Mouse (Mus musculus): ENCODE results near the gene Cyp2t4. TPM values are rescaled to one million over a fixed set of nuclear protein-coding genes. Genes with fewer than 3 reads are reported as not detected.

The Cyp2t4 gene
- total and polyA plus RNA-seq, 3 experiments: 0.28 TPM; not detected in 2

DNA sequence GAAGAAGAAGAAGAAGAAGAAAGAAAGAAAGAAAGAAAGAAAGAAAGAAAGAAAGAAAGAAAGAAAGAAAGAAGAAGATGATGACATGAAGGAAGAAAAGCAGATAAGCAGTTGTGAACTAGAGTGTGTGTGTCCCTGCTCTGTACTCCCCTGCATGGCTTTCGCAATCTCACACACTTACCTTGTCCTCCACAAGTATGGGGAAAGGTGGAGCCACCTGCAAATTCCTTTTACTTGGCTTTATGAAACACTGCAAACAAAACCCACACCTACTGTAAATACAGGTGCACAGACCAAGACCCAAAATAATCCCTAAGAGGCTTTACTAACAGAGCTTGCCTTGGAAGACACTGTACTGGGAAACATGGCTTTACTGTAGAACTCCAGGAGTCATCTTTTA is 42.5 kb upstream of the Cyp2t4 start:
- H3K4me1 ChIP-seq (ENCODE audit: control insufficient read depth in 1 of 2, insufficient read depth in 2 of 2, low read length in 2 of 2): no peaks in the 10 kb centered on the region
- no peak overlapping the region for H3K27ac ChIP-seq (ENCODE audit: control insufficient read depth, low read depth, low read length)
- H3K9ac ChIP-seq (ENCODE audit: control insufficient read depth, low read depth, low read length, poor library complexity, severe bottlenecking): no peak overlapping the region
- DNase-seq (ENCODE audit: low read depth, low spot score): no peak
- H3K36me3 ChIP-seq (ENCODE audit: control insufficient read depth in 1 of 2, insufficient read depth in 2 of 2, low read length in 2 of 2): no peaks in the 10 kb centered on the region
- H3K79me2 ChIP-seq (ENCODE audit: control insufficient read depth, insufficient read depth, low read length, poor library complexity): no peaks in the 10 kb centered on the region
- TF ChIP-seq RCOR1 (IDR thresholded peaks at IDR 0.05; ENCODE audit: low read depth, low read length) (no peak), ELF1 (IDR thresholded peaks at IDR 0.05; ENCODE audit: low read depth, low read length) (no peak), CTCF (IDR thresholded peaks at IDR 0.05 in 2 of 3, conservative IDR thresholded peaks at IDR 0.05 in 1 of 3; ENCODE audit: control insufficient read depth in 1 of 3, insufficient read depth in 1 of 3, low read depth in 2 of 3, low read length in 3 of 3, poor library complexity in 1 of 3, severe bottlenecking in 1 of 3) (no peak), ZNF384 (IDR thresholded peaks at IDR 0.05; ENCODE audit: low read depth, low read length) (no peak), POLR2AphosphoS5 (IDR thresholded peaks at IDR 0.05; ENCODE audit: borderline replicate concordance, low read depth, low read length) (no peak), ZKSCAN1 (IDR thresholded peaks at IDR 0.05; ENCODE audit: low read depth, low read length) (no peak)
- H3K4me3 ChIP-seq (ENCODE audit: control insufficient read depth in 1 of 2, insufficient read depth in 1 of 2, low read depth in 2 of 2, low read length in 2 of 2): no peak overlapping the region
- H3K9me3 ChIP-seq (replicated peaks; ENCODE audit: insufficient read depth, low read length): no peaks in the 10 kb centered on the region
- H3K27me3 ChIP-seq (ENCODE audit: control insufficient read depth in 1 of 2, insufficient read depth in 2 of 2, low read length in 2 of 2): no peaks in the 10 kb centered on the region; a peak in 1 of 4 replicates

DNA sequence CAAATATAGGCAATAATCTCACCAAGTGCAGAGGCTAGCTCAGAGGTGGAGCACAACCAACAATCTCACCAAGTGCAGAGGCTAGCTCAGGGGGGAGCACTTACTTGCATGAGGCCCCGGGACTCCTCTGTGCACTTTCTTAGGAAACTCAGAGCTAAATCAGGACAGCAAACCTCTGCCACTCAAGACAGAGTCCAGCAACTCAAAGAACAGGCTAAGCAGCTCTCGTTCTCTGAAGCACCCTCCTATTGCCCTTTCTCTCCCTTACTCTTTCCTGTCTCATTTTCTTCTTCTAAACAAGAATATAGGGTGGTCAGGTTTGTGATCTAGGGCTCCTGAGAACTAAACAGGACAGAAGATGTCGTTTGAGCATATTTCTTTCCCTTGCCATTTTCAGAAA is 41.5 kb upstream of the Cyp2t4 start:
- no peaks in the 10 kb centered on the region; a peak in 1 of 4 replicates for H3K27me3 ChIP-seq (ENCODE audit: control insufficient read depth in 1 of 2, insufficient read depth in 2 of 2, low read length in 2 of 2)
- DNase-seq (ENCODE audit: low read depth, low spot score): no peak
- no peak overlapping the region for H3K27ac ChIP-seq (ENCODE audit: control insufficient read depth, low read depth, low read length)
- H3K9me3 ChIP-seq (replicated peaks; ENCODE audit: insufficient read depth, low read length): no peaks in the 10 kb centered on the region
- no peaks in the 10 kb centered on the region for H3K4me1 ChIP-seq (ENCODE audit: control insufficient read depth in 1 of 2, insufficient read depth in 2 of 2, low read length in 2 of 2)
- H3K4me3 ChIP-seq (ENCODE audit: control insufficient read depth in 1 of 2, insufficient read depth in 1 of 2, low read depth in 2 of 2, low read length in 2 of 2): no peak overlapping the region
- H3K79me2 ChIP-seq (ENCODE audit: control insufficient read depth, insufficient read depth, low read length, poor library complexity): no peaks in the 10 kb centered on the region
- no peak overlapping the region for H3K9ac ChIP-seq (ENCODE audit: control insufficient read depth, low read depth, low read length, poor library complexity, severe bottlenecking)
- TF ChIP-seq POLR2A (IDR thresholded peaks at IDR 0.05; ENCODE audit: control insufficient read depth in 1 of 2, insufficient read depth in 1 of 2, low read depth in 1 of 2, low read length in 2 of 2, poor library complexity in 1 of 2): no peak
- no peak for TF ChIP-seq MYC (IDR thresholded peaks at IDR 0.05; ENCODE audit: low read depth, low read length)
- TF ChIP-seq MAZ (IDR thresholded peaks at IDR 0.05; ENCODE audit: low read depth, low read length): no peak
- no peak for TF ChIP-seq GABPA (IDR thresholded peaks at IDR 0.05; ENCODE audit: low read depth, low read length)
- TF ChIP-seq SMC3 (IDR thresholded peaks at IDR 0.05; ENCODE audit: low read depth, low read length): no peak
- no peak for TF ChIP-seq RCOR1 (IDR thresholded peaks at IDR 0.05; ENCODE audit: low read depth, low read length)
- TF ChIP-seq BHLHE40 (IDR thresholded peaks at IDR 0.05; ENCODE audit: borderline replicate concordance, low read depth, low read length): no peak
- TF ChIP-seq MAFK (IDR thresholded peaks at IDR 0.05; ENCODE audit: borderline replicate concordance, low read depth, low read length): no peak
- TF ChIP-seq NRF1 (IDR thresholded peaks at IDR 0.05; ENCODE audit: insufficient read depth, low read depth, low read length, poor library complexity, severe bottlenecking): no peak
- no peak for TF ChIP-seq MYB (IDR thresholded peaks at IDR 0.05; ENCODE audit: low read depth, low read length)
- no peak for TF ChIP-seq POLR2AphosphoS5 (IDR thresholded peaks at IDR 0.05; ENCODE audit: borderline replicate concordance, low read depth, low read length)
- TF ChIP-seq TBP (IDR thresholded peaks at IDR 0.05; ENCODE audit: low read depth, low read length): no peak
- no peak for TF ChIP-seq USF1 (IDR thresholded peaks at IDR 0.05; ENCODE audit: low read depth, low read length)
- no peak for TF ChIP-seq RAD21 (IDR thresholded peaks at IDR 0.05; ENCODE audit: low read depth, low read length)
- TF ChIP-seq GATA1 (IDR thresholded peaks at IDR 0.05; ENCODE audit: low read depth, low read length): no peak
- no peak for TF ChIP-seq HCFC1 (IDR thresholded peaks at IDR 0.05; ENCODE audit: low read depth, low read length)
- no peaks in the 10 kb centered on the region for H3K36me3 ChIP-seq (ENCODE audit: control insufficient read depth in 1 of 2, insufficient read depth in 2 of 2, low read length in 2 of 2)
